Mouse (Mus musculus) natural killer cell, adult 2 months (primary cell): ENCODE data around the gene Trak1.

ENCODE experiments used
- DNase-seq, 2 experiments: peaks; one replicate each; pipeline ENCODE4 v3.0.0; 2022; ENCODE audit warnings: low spot score in 2 of 2

Trak1 gene

GRCm38 (mm10) chr9:121345427-121346130, 48.3 kb downstream of the Trak1 start:
- no peak for DNase-seq

- DNase-seq, result no peak
Observed at GRCm38 (mm10) chr9:121346635-121347034, 49.3 kb downstream of the Trak1 start.

GRCm38 (mm10) chr9:121347981-121348380, 50.7 kb downstream of the Trak1 start:
- no peak for DNase-seq

- no peak for DNase-seq
Observed at GRCm38 (mm10) chr9:121348476-121348875, 51.2 kb downstream of the Trak1 start.

GRCm38 (mm10) chr9:121349111-121349510, 51.8 kb downstream of the Trak1 start:
- DNase-seq, result no peak

- DNase-seq, result no peak
Observed at GRCm38 (mm10) chr9:121350601-121351000, 53.3 kb downstream of the Trak1 start.

GRCm38 (mm10) chr9:121351388-121352078, 54.2 kb downstream of the Trak1 start:
- no peak for DNase-seq

- DNase-seq, result peak; percentile 46 to 57
Observed at GRCm38 (mm10) chr9:121352131-121352606, 54.9 kb downstream of the Trak1 start.

GRCm38 (mm10) chr9:121352726-121353125, 55.4 kb downstream of the Trak1 start:
- no peak for DNase-seq

- DNase-seq, result peak; percentile 42 to 64
Observed at GRCm38 (mm10) chr9:121354792-121355390, 57.6 kb downstream of the Trak1 start.

GRCm38 (mm10) chr9:121355431-121356141, 58.3 kb downstream of the Trak1 start:
- no peak for DNase-seq

GRCm38 (mm10) chr9:121357102-121357501, 59.8 kb downstream of the Trak1 start:
- no peak for DNase-seq

- DNase-seq, result no peak
Observed at GRCm38 (mm10) chr9:121357582-121358275, 60.4 kb downstream of the Trak1 start.

- DNase-seq, result no peak
Observed at GRCm38 (mm10) chr9:121358418-121358817, 61.1 kb downstream of the Trak1 start.

GRCm38 (mm10) chr9:121359266-121359972, 62.1 kb downstream of the Trak1 start:
- no peak for DNase-seq

GRCm38 (mm10) chr9:121360327-121360954, 63.1 kb downstream of the Trak1 start:
- peak in 1 of 2 experiments; percentile 18 for DNase-seq

- DNase-seq, result peak in 1 of 2 experiments; percentile 43
Observed at GRCm38 (mm10) chr9:121361010-121361409, 63.7 kb downstream of the Trak1 start.

GRCm38 (mm10) chr9:121363932-121364331, 66.6 kb downstream of the Trak1 start:
- no peak for DNase-seq

GRCm38 (mm10) chr9:121366135-121366863, 69.0 kb downstream of the Trak1 start:
- no peak for DNase-seq

- DNase-seq, result no peak
Observed at GRCm38 (mm10) chr9:121366864-121367245, 69.6 kb downstream of the Trak1 start.
